Mouse (Mus musculus) liver, embryonic 15.5 days (tissue): ENCODE results near the gene Eed. TPM values are rescaled to one million over a fixed set of nuclear protein-coding genes. Genes with fewer than 3 reads are reported as not detected.

ENCODE experiments used
- ATAC-seq: fragments of 200-750 bp; cut with Nextera tagmentation; 2 replicates; pipeline ENCODE4 v1.8.0; 2017; ENCODE audit warnings: moderate number of reproducible peaks, mild to moderate bottlenecking, moderate library complexity; ENCODE audit not compliant: insufficient read depth
- H3K27ac ChIP-seq: fragments of 300-500 bp; sonication (generic); replicated peaks from 2 replicates; pipeline ENCODE4 v1.5.1; 2015; ENCODE audit warnings: mild to moderate bottlenecking, inconsistent platforms
- H3K27me3 ChIP-seq: fragments of 300-500 bp; sonication (generic); 2 replicates; pipeline ENCODE4 v1.6.1; 2015; ENCODE audit warnings: mild to moderate bottlenecking, inconsistent platforms
- H3K36me3 ChIP-seq: fragments of 300-500 bp; sonication (generic); replicated peaks from 2 replicates; pipeline ENCODE4 v1.6.1; 2015; ENCODE audit warnings: moderate library complexity, mild to moderate bottlenecking, inconsistent platforms
- H3K4me1 ChIP-seq: fragments of 300-500 bp; sonication (generic); replicated peaks from 2 replicates; pipeline ENCODE4 v1.6.1; 2015; ENCODE audit warnings: inconsistent platforms
- H3K4me2 ChIP-seq: fragments of 300-500 bp; sonication (generic); 2 replicates; pipeline ENCODE4 v1.6.1; 2015; ENCODE audit warnings: moderate library complexity, mild to moderate bottlenecking, inconsistent platforms
- H3K4me3 ChIP-seq: fragments of 300-500 bp; sonication (generic); replicated peaks from 2 replicates; pipeline ENCODE4 v1.5.1; 2015; ENCODE audit warnings: mild to moderate bottlenecking, inconsistent platforms
- H3K9ac ChIP-seq: fragments of 300-500 bp; sonication (generic); 2 replicates; pipeline ENCODE4 v1.6.1; 2015; ENCODE audit warnings: moderate library complexity, mild to moderate bottlenecking, inconsistent platforms
- H3K9me3 ChIP-seq: fragments of 300-500 bp; sonication (generic); replicated peaks from 2 replicates; pipeline ENCODE4 v1.6.1; 2016; ENCODE audit warnings: inconsistent platforms
- WGBS: fragments of 180-500 bp; shearing (Covaris S2); methylation state at CpG from one replicate; pipeline ENCODE4 v1.1.7; 2015; ENCODE audit warnings: mixed read lengths; ENCODE audit not compliant: insufficient replicate concordance; 5-methylcytosine and 5-hydroxymethylcytosine counted together
- polyA plus RNA-seq: library from polyadenylated mRNA; unstranded; fragments of >200 nt; fragmentation: Nextera tagmentation; extraction: Ambion mirVana; gene quantifications from 2 replicates; pipeline ENCODE4 v1.2.1, GENCODE M21; 2015

Eed gene
- polyA plus RNA-seq, 1 experiment from 2014 or later, result 31.8 TPM

GRCm38 (mm10) chr7:89907950-89908349 is 72.8 kb downstream of the Eed start:
- Histone ChIP-seq H3K9ac (no peak overlapping the region), H3K27ac (no peak overlapping the region), H3K36me3 (no peaks in the 10 kb centered on the region), H3K4me3 (no peak overlapping the region), H3K4me1 (peaks cover 5% of the 10 kb centered on the region; the same call in 1 of the 2 replicates), H3K9me3 (no peaks in the 10 kb centered on the region), H3K4me2 (no peak overlapping the region), H3K27me3 (no peaks in the 10 kb centered on the region; the same call in 1 of the 2 replicates)
- 19% methylated on average over 8 of the region's 8 CpGs for WGBS
- ATAC-seq, result no peak

Other genes starting within 250 kb of the Eed start
- gene Ccdc81, start 77.4 kb downstream of the Eed start, polyA plus RNA-seq, result not detected in 2 replicates
- gene Hikeshi, start 39.8 kb downstream of the Eed start, polyA plus RNA-seq, result 46.7 and 56.6 TPM in 2 replicates
- 44.8 and 45.1 TPM in 2 replicates for gene Picalm, start 149.2 kb upstream of the Eed start, polyA plus RNA-seq